Mouse (Mus musculus) liver, adult 2 months (tissue): Measurements from ENCODE around the gene Mfsd4b2.
"Not testable (repeated sequence)": the region's sequence is repeated elsewhere in the genome, so short reads cannot be mapped to it uniquely, and the experiment has no call there.

Experiments used
- CTCF ChIP-seq: fragments of 200-500 bp; IDR thresholded peaks from 2 replicates; pipeline ENCODE4 v1.5.1; 2011; ENCODE audit warnings: low read depth, low read length, control low read depth
- POLR2A ChIP-seq: fragments of 200-500 bp; IDR thresholded peaks from 2 replicates; pipeline ENCODE4 v1.6.1; 2011; ENCODE audit warnings: low read length, control low read depth; ENCODE audit not compliant: insufficient read depth; ENCODE audit errors: extremely low read depth

DNA sequence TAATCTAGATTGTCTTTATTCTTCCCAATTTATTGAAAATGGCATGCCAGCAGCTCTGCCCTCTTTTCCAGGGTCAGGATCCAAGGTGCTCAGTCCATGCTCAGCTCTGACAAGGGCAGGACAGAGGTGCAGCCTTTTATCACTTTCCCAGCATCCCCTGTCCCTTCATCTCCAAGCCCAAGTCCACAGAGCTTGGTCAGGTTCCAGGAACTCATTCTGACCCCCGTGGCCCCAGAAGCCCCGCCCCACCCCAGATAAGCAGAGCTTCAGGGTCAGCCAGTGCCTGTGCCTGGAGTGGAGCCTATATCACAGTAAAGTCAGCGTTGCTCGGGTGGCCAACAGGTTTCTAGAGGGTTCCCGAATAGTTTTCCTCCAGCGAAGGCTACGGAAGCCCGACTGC is 2.2 kb downstream of the Mfsd4b2 start:
- not testable (repeated sequence) for TF ChIP-seq POLR2A, CTCF
